Mouse (Mus musculus) liver, adult 2 months (tissue): ENCODE measurements at regions not wholly inside any gene's neighbourhood (a gene's known extent, or its start where the extent isn't known, plus 50 kb on each side); places are given as distances from the start of the nearest gene placed in this dataset.

ENCODE experiments used
- CTCF ChIP-seq: fragments of 200-500 bp; IDR thresholded peaks from 2 replicates; pipeline ENCODE4 v1.5.1; 2011; ENCODE audit warnings: low read depth, low read length, control low read depth
- POLR2A ChIP-seq: fragments of 200-500 bp; IDR thresholded peaks from 2 replicates; pipeline ENCODE4 v1.6.1; 2011; ENCODE audit warnings: low read length, control low read depth; ENCODE audit not compliant: insufficient read depth; ENCODE audit errors: extremely low read depth

GRCm38 (mm10) chr3:128192046-128192800 lies 296.1 kb upstream of the Fam241a start:
- TF ChIP-seq POLR2A = no peak
- no peak for TF ChIP-seq CTCF
